Mouse (Mus musculus): ENCODE data around the gene Acot13. TPM values are rescaled to one million over a fixed set of nuclear protein-coding genes. Genes with fewer than 3 reads are reported as not detected.

Gene Acot13
- polyA plus RNA-seq (2015; fragmentation: Nextera tagmentation; extraction: Ambion mirVana): 162 and 165 TPM in 2 replicates

- under 1% methylated on average over 90 of the region's 90 CpGs for WGBS
- Histone ChIP-seq H3K4me1 (replicated peaks) (peaks cover 10% of the 10 kb centered on the region; the same call in 1 of the 2 replicates), H3K36me3 (no peaks in the 10 kb centered on the region), H3K27me3 (replicated peaks) (no peaks in the 10 kb centered on the region), H3K27ac (peak within 1 kb of the TSS; percentile 97), H3K9ac (peak within 1 kb of the TSS; percentile 95), H3K4me2 (replicated peaks) (peak within 1 kb of the TSS; percentile 63), H3K9me3 (no peaks in the 10 kb centered on the region), H3K4me3 (replicated peaks) (peak within 1 kb of the TSS; percentile 94)
- peak; percentile 98 for ATAC-seq
Observed at GRCm38 (mm10) chr13:24831353-24832130, at the start of gene Acot13, which contains the start of gene Tdp2. Acot13 (minus strand) TSS chr13:24831540. Tdp2 (plus strand) TSS chr13:24831679.

GRCm38 (mm10) chr13:24880704-24881103 lies 49.4 kb upstream of the Acot13 start:
- H3K4me1 ChIP-seq (replicated peaks): no peaks in the 10 kb centered on the region
- peak; percentile 57 for ATAC-seq
- WGBS: 81% methylated on average over 5 of the region's 5 CpGs
- no peaks in the 10 kb centered on the region for H3K9me3 ChIP-seq
- H3K27me3 ChIP-seq (replicated peaks): no peaks in the 10 kb centered on the region
- no peak overlapping the region for H3K9ac ChIP-seq
- H3K4me2 ChIP-seq (replicated peaks): no peak overlapping the region
- no peaks in the 10 kb centered on the region for H3K36me3 ChIP-seq
- H3K27ac ChIP-seq: peak overlapping the region; percentile 82; the same call in 1 of the 2 replicates
- H3K4me3 ChIP-seq (replicated peaks): no peak overlapping the region

DNA sequence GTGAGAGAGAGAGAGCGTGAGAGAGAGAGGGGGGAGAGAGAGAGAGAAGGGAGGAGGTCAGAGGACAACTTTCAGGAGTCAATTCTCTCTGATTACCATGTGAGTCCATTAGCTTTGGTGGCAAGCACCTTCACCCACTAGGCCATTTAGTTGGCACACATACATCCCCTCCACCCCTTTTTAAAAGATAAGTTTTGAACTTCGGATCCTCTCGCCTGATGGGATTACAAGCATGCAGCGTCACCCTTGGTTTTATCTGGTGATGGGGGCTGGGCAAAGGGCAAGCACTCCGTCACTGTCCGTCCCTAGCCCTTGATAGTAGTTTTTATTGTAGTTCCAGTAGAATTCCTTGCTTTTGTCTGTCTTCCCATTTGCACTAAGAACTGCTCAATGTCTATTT lies 48.9 kb upstream of the Acot13 start:
- Histone ChIP-seq H3K9ac (no peak overlapping the region), H3K4me3 (replicated peaks) (no peak overlapping the region), H3K27me3 (replicated peaks) (no peaks in the 10 kb centered on the region), H3K4me1 (replicated peaks) (no peaks in the 10 kb centered on the region), H3K9me3 (no peaks in the 10 kb centered on the region), H3K27ac (peak overlapping the region; percentile 82), H3K4me2 (replicated peaks) (no peak overlapping the region), H3K36me3 (no peaks in the 10 kb centered on the region)
- 70% methylated on average over 6 of the region's 6 CpGs for WGBS
- peak; percentile 78 for ATAC-seq

- H3K4me3 ChIP-seq (replicated peaks): no peak overlapping the region
- H3K4me2 ChIP-seq (replicated peaks): no peak overlapping the region; the same call in 1 of the 2 replicates
- H3K9ac ChIP-seq: no peak overlapping the region
- ATAC-seq: peak; percentile 90
- 71% methylated on average over 15 of the region's 15 CpGs for WGBS
- H3K4me1 ChIP-seq (replicated peaks): no peaks in the 10 kb centered on the region
- H3K9me3 ChIP-seq: no peaks in the 10 kb centered on the region
- H3K27ac ChIP-seq: peak overlapping the region; percentile 82
- H3K36me3 ChIP-seq: no peaks in the 10 kb centered on the region
- no peaks in the 10 kb centered on the region for H3K27me3 ChIP-seq (replicated peaks)
Observed at GRCm38 (mm10) chr13:24879359-24880040, 48.2 kb upstream of the Acot13 start.

- ATAC-seq: no peak
- no peak overlapping the region for H3K27ac ChIP-seq
- H3K4me3 ChIP-seq (replicated peaks): no peak overlapping the region
- no peaks in the 10 kb centered on the region for H3K27me3 ChIP-seq (replicated peaks)
- no peak overlapping the region for H3K9ac ChIP-seq
- H3K9me3 ChIP-seq: no peaks in the 10 kb centered on the region
- H3K4me2 ChIP-seq (replicated peaks): no peak overlapping the region
- WGBS: 89% methylated on average over 7 of the region's 7 CpGs
- H3K36me3 ChIP-seq: no peaks in the 10 kb centered on the region
- H3K4me1 ChIP-seq (replicated peaks): peaks cover 15% of the 10 kb centered on the region
Observed at GRCm38 (mm10) chr13:24868233-24868632, 36.9 kb upstream of the Acot13 start.

GRCm38 (mm10) chr13:24867789-24868188 lies 36.4 kb upstream of the Acot13 start:
- Histone ChIP-seq H3K27me3 (replicated peaks) (no peaks in the 10 kb centered on the region), H3K9ac (no peak overlapping the region), H3K36me3 (no peaks in the 10 kb centered on the region), H3K4me1 (replicated peaks) (peaks cover 15% of the 10 kb centered on the region), H3K27ac (no peak overlapping the region), H3K4me3 (replicated peaks) (no peak overlapping the region), H3K9me3 (no peaks in the 10 kb centered on the region), H3K4me2 (replicated peaks) (no peak overlapping the region)
- 85% methylated on average over 10 of the region's 10 CpGs for WGBS
- ATAC-seq: no peak

DNA sequence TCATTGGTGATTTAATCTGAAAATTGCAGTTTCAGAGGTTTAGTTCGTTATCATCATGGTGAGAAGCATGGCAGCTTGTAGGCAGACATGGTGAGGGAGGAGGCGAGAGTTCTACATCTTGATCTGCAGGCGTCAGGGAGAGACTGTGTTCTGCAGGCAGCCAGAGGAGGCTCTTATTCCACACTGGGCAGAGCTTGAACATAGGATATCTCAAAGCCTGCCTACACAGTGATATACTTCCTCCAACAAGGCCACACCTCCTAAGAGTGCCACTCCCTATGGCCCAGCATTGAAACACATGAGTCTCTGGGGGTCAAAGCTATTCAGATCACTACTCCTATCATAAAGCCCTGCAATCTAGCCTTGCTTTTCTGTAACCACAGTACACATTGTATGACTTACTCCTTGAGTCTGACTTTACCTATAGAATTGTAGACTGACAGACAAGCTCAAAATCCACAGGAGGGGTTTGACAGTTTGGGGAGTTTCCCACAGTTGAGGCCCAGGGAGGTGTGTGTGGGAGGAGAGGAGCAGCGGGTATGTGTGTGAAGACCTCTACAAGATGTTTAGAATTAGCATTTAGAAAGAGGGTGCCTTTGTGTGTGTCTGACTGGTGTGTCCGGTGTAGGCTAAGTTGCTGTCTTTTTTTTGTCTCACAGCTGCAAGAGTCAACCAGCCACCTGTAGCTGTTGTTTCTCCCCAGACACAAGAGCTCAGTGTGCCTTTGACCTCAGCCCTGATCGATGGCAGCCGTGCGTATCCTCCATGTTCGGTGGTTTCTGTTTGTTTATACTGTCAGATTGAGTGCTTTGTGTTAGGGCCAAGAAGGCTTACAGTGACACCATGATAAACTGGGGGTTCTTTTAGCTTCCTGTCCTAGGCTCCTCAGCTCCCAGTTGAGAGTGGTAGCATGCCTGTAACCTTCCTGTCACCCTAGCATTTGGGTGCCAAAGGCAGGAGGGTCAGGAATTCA lies 35.4 kb upstream of the Acot13 start:
- Histone ChIP-seq H3K27me3 (replicated peaks) (no peaks in the 10 kb centered on the region), H3K9me3 (no peaks in the 10 kb centered on the region), H3K4me1 (replicated peaks) (peaks cover 15% of the 10 kb centered on the region), H3K4me2 (replicated peaks) (no peak overlapping the region), H3K36me3 (no peaks in the 10 kb centered on the region), H3K4me3 (replicated peaks) (no peak overlapping the region), H3K9ac (no peak overlapping the region), H3K27ac (peak overlapping the region; percentile 57)
- WGBS: 44% methylated on average over 9 of the region's 9 CpGs
- ATAC-seq: peak; percentile 91

GRCm38 (mm10) chr13:24862520-24862919 lies 31.2 kb upstream of the Acot13 start:
- no peak overlapping the region for H3K4me3 ChIP-seq (replicated peaks)

DNA sequence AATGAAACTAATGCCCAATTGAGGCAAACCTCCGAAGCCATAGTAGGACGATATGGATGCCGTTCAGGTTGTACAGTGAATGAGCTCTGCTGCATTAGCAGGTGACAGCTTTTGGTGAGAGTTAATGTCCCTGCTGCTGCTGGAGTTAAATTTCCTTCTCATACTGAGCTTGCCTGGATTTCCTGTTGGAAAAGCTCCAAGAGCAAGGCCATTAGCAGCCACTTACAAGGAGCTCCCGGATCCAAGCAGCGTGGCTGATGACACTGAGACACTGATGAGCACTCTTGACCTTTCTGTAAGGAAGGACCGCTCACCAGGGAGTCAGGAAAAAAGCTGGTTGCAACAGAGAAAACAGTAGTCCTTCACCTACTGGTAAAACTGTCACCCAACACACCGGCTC lies 30.7 kb upstream of the Acot13 start:
- no peak overlapping the region for H3K27ac ChIP-seq
- H3K9ac ChIP-seq: no peak overlapping the region
- H3K27me3 ChIP-seq (replicated peaks): no peaks in the 10 kb centered on the region
- no peak overlapping the region for H3K4me3 ChIP-seq (replicated peaks)
- no peak for ATAC-seq
- H3K9me3 ChIP-seq: no peaks in the 10 kb centered on the region
- H3K4me1 ChIP-seq (replicated peaks): peaks cover 29% of the 10 kb centered on the region
- H3K4me2 ChIP-seq (replicated peaks): no peak overlapping the region
- WGBS: 56% methylated on average over 7 of the region's 7 CpGs
- no peaks in the 10 kb centered on the region for H3K36me3 ChIP-seq

More at GRCm38 (mm10) chr13:24862520-24862919, 31.2 kb upstream of the Acot13 start:
- Histone ChIP-seq H3K36me3 (no peaks in the 10 kb centered on the region), H3K27me3 (replicated peaks) (no peaks in the 10 kb centered on the region), H3K4me2 (replicated peaks) (no peak overlapping the region), H3K27ac (no peak overlapping the region), H3K4me1 (replicated peaks) (peaks cover 24% of the 10 kb centered on the region), H3K9me3 (no peaks in the 10 kb centered on the region), H3K9ac (no peak overlapping the region)
- ATAC-seq: no peak
- WGBS: 70% methylated on average over 7 of the region's 7 CpGs

DNA sequence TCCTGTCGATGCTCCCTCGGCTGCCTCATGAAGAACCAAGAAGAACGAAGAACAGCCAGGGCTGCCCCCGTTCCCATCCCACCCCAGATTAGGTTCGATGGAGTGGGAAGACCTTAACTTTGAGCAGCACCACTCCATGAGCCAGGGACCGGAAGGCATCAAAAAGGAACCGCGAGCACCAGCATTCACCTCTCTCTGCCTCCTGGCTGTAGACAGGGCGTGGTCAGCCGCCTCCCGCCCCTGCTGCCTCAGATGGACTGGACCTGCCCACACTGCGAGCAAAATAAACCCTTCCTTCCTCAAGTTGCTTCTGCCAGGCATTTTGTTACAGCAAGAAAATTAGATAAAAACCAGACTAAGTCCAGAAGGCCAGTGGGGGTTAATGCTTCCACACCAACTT lies 29.7 kb upstream of the Acot13 start:
- ATAC-seq: peak; percentile 59
- H3K27me3 ChIP-seq (replicated peaks): no peaks in the 10 kb centered on the region
- peaks cover 24% of the 10 kb centered on the region for H3K4me1 ChIP-seq (replicated peaks)
- H3K4me3 ChIP-seq (replicated peaks): no peak overlapping the region
- H3K9me3 ChIP-seq: no peaks in the 10 kb centered on the region
- 66% methylated on average over 12 of the region's 12 CpGs for WGBS
- no peak overlapping the region for H3K27ac ChIP-seq
- H3K36me3 ChIP-seq: no peaks in the 10 kb centered on the region
- no peak overlapping the region for H3K4me2 ChIP-seq (replicated peaks)
- H3K9ac ChIP-seq: no peak overlapping the region

DNA sequence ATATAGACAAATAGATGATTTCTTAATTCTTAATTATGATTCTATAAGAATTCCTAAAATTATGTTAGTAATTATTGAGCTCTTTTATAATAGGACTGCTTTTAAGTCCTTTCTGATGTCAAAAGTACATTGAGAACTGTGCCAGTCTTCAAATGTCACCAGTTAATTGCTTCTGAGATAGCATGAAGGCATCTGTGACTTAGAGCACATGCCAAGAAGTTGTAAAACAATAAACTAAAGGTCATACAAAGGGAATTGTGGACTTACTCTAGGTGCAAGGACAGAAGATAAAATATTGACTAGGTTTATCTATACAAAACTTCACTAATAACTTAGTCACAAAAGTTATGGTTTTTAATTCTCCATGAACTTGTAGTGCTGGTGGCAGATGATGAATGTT lies 27.8 kb upstream of the Acot13 start:
- Histone ChIP-seq H3K27me3 (replicated peaks) (no peaks in the 10 kb centered on the region), H3K4me3 (replicated peaks) (no peak overlapping the region), H3K9me3 (no peaks in the 10 kb centered on the region), H3K36me3 (no peaks in the 10 kb centered on the region), H3K4me2 (replicated peaks) (no peak overlapping the region), H3K27ac (no peak overlapping the region), H3K4me1 (replicated peaks) (peaks cover 15% of the 10 kb centered on the region; the same call in 1 of the 2 replicates), H3K9ac (no peak overlapping the region)
- ATAC-seq: peak; percentile 70

- H3K36me3 ChIP-seq: no peaks in the 10 kb centered on the region
- WGBS: 77% methylated on average over 3 of the region's 3 CpGs
Observed at GRCm38 (mm10) chr13:24852570-24852969, 21.2 kb upstream of the Acot13 start.

More at GRCm38 (mm10) chr13:24852570-24852969, 21.2 kb upstream of the Acot13 start:
- H3K9ac ChIP-seq: no peak overlapping the region
- H3K27ac ChIP-seq: no peak overlapping the region
- H3K4me1 ChIP-seq (replicated peaks): peaks cover 6% of the 10 kb centered on the region
- no peak overlapping the region for H3K4me3 ChIP-seq (replicated peaks)
- H3K9me3 ChIP-seq: no peaks in the 10 kb centered on the region
- H3K27me3 ChIP-seq (replicated peaks): no peaks in the 10 kb centered on the region
- no peak overlapping the region for H3K4me2 ChIP-seq (replicated peaks)
- ATAC-seq: 0 out of 2 replicates have a peak, but pooled peaks have one; percentile 7

All from intestine, embryonic 15.5 days (tissue).